Comparison of ENCODE assay signal across 9 mouse cellular contexts in genomic region chr1:36512966-36513280, GRCm38 (mm10). TPM values are rescaled to one million over a fixed set of nuclear protein-coding genes. Genes with fewer than 3 reads are reported as not detected.
DNase-seq lines count a peak whose midpoint lies in the region; ATAC-seq and TF ChIP-seq lines count a peak whose summit lies in the region.
"Had no signal": no experiment of that assay in that cellular context is flagged by ENCODE, and none has a peak within 500 bp of the region (broad histone marks: within the 10 kb centered on the region; RNA-seq: fewer than 3 reads in every experiment).

No protein-coding gene starts in this region.

- H3K4me2 ChIP-seq in embryonic facial prominence, embryonic 13.5 days: peak overlapping the region; percentile 96
- H3K4me2 ChIP-seq in intestine, embryonic 15.5 days (replicated peaks): peak overlapping the region; percentile 87
- H3K4me2 ChIP-seq in neural tube, embryonic 12.5 days (replicated peaks): peak overlapping the region; percentile 94

- TF ChIP-seq POLR2A in lung, adult 2 months (IDR thresholded peaks at IDR 0.05; ENCODE audit: borderline replicate concordance, extremely low read depth, low read depth, low read length): no peak

- 3% methylated on average over 16 of the region's 16 CpGs for WGBS in lung, adult 2 months
- under 1% methylated on average over 16 of the region's 16 CpGs for WGBS in embryonic facial prominence, embryonic 13.5 days
- 2% methylated on average over 16 of the region's 16 CpGs for WGBS in intestine, embryonic 15.5 days
- 2% methylated on average over 16 of the region's 16 CpGs for WGBS in neural tube, embryonic 12.5 days

- H3K9ac ChIP-seq in embryonic facial prominence, embryonic 13.5 days: peak overlapping the region; percentile 87
- peak overlapping the region; percentile 85 for H3K9ac ChIP-seq in intestine, embryonic 15.5 days
- H3K9ac ChIP-seq in neural tube, embryonic 12.5 days: peak overlapping the region; percentile 88

- no peaks in the 10 kb centered on the region for H3K27me3 ChIP-seq in embryonic facial prominence, embryonic 13.5 days
- no peaks in the 10 kb centered on the region for H3K27me3 ChIP-seq in intestine, embryonic 15.5 days (replicated peaks)
- no peaks in the 10 kb centered on the region for H3K27me3 ChIP-seq in neural tube, embryonic 12.5 days (replicated peaks)

- H3K27ac ChIP-seq in embryonic facial prominence, embryonic 13.5 days: peak overlapping the region; percentile 99; the same call in 1 of the 2 replicates
- H3K27ac ChIP-seq in intestine, embryonic 15.5 days: peak overlapping the region; percentile 98
- H3K27ac ChIP-seq in neural tube, embryonic 12.5 days: peak overlapping the region; percentile 96

- ATAC-seq in embryonic facial prominence, embryonic 13.5 days (ENCODE audit: insufficient number of reproducible peaks, insufficient read depth, low FRiP score, low TSS enrichment, low read depth): no peak
- ATAC-seq in intestine, embryonic 15.5 days: no peak
- ATAC-seq in neural tube, embryonic 12.5 days (ENCODE audit: low FRiP score, low read depth): no peak
- no peak for ATAC-seq in erythroid progenitor cell, adult 5-6 weeks (replicated peaks; ENCODE audit: low FRiP score, poor library complexity, severe bottlenecking)

- H3K4me3 ChIP-seq in lung, adult 2 months (replicated peaks; ENCODE audit: extremely low read depth, low read depth, low read length): peak overlapping the region; percentile 87
- H3K4me3 ChIP-seq in embryonic facial prominence, embryonic 13.5 days: peak overlapping the region; percentile 75
- H3K4me3 ChIP-seq in intestine, embryonic 15.5 days (replicated peaks): peak overlapping the region; percentile 90
- peak overlapping the region; percentile 97 for H3K4me3 ChIP-seq in neural tube, embryonic 12.5 days

- no peaks in the 10 kb centered on the region for H3K9me3 ChIP-seq in embryonic facial prominence, embryonic 13.5 days
- no peaks in the 10 kb centered on the region for H3K9me3 ChIP-seq in intestine, embryonic 15.5 days
- H3K9me3 ChIP-seq in neural tube, embryonic 12.5 days: no peaks in the 10 kb centered on the region

- H3K4me1 ChIP-seq in lung, adult 2 months (ENCODE audit: control insufficient read depth, insufficient read depth, low read length): peaks cover 2% of the 10 kb centered on the region
- peaks cover 33% of the 10 kb centered on the region for H3K4me1 ChIP-seq in embryonic facial prominence, embryonic 13.5 days
- H3K4me1 ChIP-seq in intestine, embryonic 15.5 days (replicated peaks): peaks cover 17% of the 10 kb centered on the region
- H3K4me1 ChIP-seq in neural tube, embryonic 12.5 days: peaks cover 29% of the 10 kb centered on the region

- no peak for TF ChIP-seq CTCF in lung, adult 2 months (IDR thresholded peaks at IDR 0.05; ENCODE audit: insufficient read depth, low read length)

- DNase-seq in lung, adult 2 months: no peak
- DNase-seq in lung, postnatal 36 days: no peak
- DNase-seq in adrenal gland, postnatal 4 days (ENCODE audit: low spot score in 2 of 2): no peak
- no peak for DNase-seq in cerebellum, postnatal 10 days

- H3K36me3 ChIP-seq in embryonic facial prominence, embryonic 13.5 days: peaks cover 23% of the 10 kb centered on the region
- H3K36me3 ChIP-seq in intestine, embryonic 15.5 days: 0 out of 2 replicates have a peak, but pooled peaks cover 3% of the 10 kb centered on the region
- H3K36me3 ChIP-seq in neural tube, embryonic 12.5 days: peaks cover 16% of the 10 kb centered on the region

RNA-seq across cellular contexts. Expression of gene Cnnm3, which starts 1.3 kb away (rescaled TPM):
- 36.6 and 37.0 TPM in 2 replicates for polyA plus RNA-seq in lung, adult 2 months (2012; rRNA removed)
- polyA plus RNA-seq in embryonic facial prominence, embryonic 13.5 days (2015; fragmentation: Nextera tagmentation; extraction: Ambion mirVana): 3.4 and 3.8 TPM in 2 replicates
- 2.9 and 3.4 TPM in 2 replicates for polyA plus RNA-seq in intestine, embryonic 15.5 days (2015; fragmentation: Nextera tagmentation; extraction: Ambion mirVana)
- polyA plus RNA-seq in neural tube, embryonic 12.5 days (2016; fragmentation: Nextera tagmentation; extraction: Ambion mirVana): 3.7 and 5.3 TPM in 2 replicates
- 10 to 100 TPM; 44.1 to 45.1 TPM for total RNA-seq in adrenal gland, postnatal 4 days (2021)
- 2.5 and 10.5 TPM in 2 replicates for total RNA-seq in erythroid progenitor cell, adult 5-6 weeks (2015; ENCODE audit: low replicate concordance)
- 3.9 and 9.4 TPM in 2 replicates for total RNA-seq in erythroid progenitor cell, adult 5-6 weeks (2017; ENCODE audit: low replicate concordance)

RNA-seq across cellular contexts. Expression of gene Ankrd23, which starts 23.8 kb away (rescaled TPM):
- 13.7 and 36.2 TPM in 2 replicates for polyA plus RNA-seq in lung, adult 2 months (2012; rRNA removed)
- polyA plus RNA-seq in embryonic facial prominence, embryonic 13.5 days (2015; fragmentation: Nextera tagmentation; extraction: Ambion mirVana): 23.7 and 24.1 TPM in 2 replicates
- 12.7 and 14.7 TPM in 2 replicates for polyA plus RNA-seq in intestine, embryonic 15.5 days (2015; fragmentation: Nextera tagmentation; extraction: Ambion mirVana)
- polyA plus RNA-seq in neural tube, embryonic 12.5 days (2016; fragmentation: Nextera tagmentation; extraction: Ambion mirVana): 16.4 and 16.6 TPM in 2 replicates
- 10 to 100 TPM; 20.7 to 22.9 TPM for total RNA-seq in adrenal gland, postnatal 4 days (2021)
- 1.7 TPM in 1 of 2 replicates, not detected in the other for total RNA-seq in erythroid progenitor cell, adult 5-6 weeks (2015; ENCODE audit: low replicate concordance)
- not detected in 2 replicates for total RNA-seq in erythroid progenitor cell, adult 5-6 weeks (2017; ENCODE audit: low replicate concordance)

RNA-seq across cellular contexts. Expression of gene Gm42417, which starts 26.3 kb away (rescaled TPM):
- not detected in 2 replicates for polyA plus RNA-seq in lung, adult 2 months (2012; rRNA removed)
- polyA plus RNA-seq in embryonic facial prominence, embryonic 13.5 days (2015; fragmentation: Nextera tagmentation; extraction: Ambion mirVana): not detected in 2 replicates
- 0.20 TPM in 1 of 2 replicates, not detected in the other for polyA plus RNA-seq in intestine, embryonic 15.5 days (2015; fragmentation: Nextera tagmentation; extraction: Ambion mirVana)
- 1.0 TPM in 1 of 2 replicates, not detected in the other for polyA plus RNA-seq in neural tube, embryonic 12.5 days (2016; fragmentation: Nextera tagmentation; extraction: Ambion mirVana)
- not detected for total RNA-seq in adrenal gland, postnatal 4 days (2021)
- 0.42 TPM in 1 of 2 replicates, not detected in the other for total RNA-seq in erythroid progenitor cell, adult 5-6 weeks (2015; ENCODE audit: low replicate concordance)
- 86.5 TPM in 1 of 2 replicates, not detected in the other for total RNA-seq in erythroid progenitor cell, adult 5-6 weeks (2017; ENCODE audit: low replicate concordance)
- total RNA-seq: layer of hippocampus, adult 18-20 months had no signal

RNA-seq across cellular contexts. Expression of gene Ankrd39, which starts 34.3 kb away (rescaled TPM):
- 22.1 and 22.8 TPM in 2 replicates for polyA plus RNA-seq in lung, adult 2 months (2012; rRNA removed)
- 27.3 and 28.6 TPM in 2 replicates for polyA plus RNA-seq in embryonic facial prominence, embryonic 13.5 days (2015; fragmentation: Nextera tagmentation; extraction: Ambion mirVana)
- polyA plus RNA-seq in intestine, embryonic 15.5 days (2015; fragmentation: Nextera tagmentation; extraction: Ambion mirVana): 21.2 and 23.8 TPM in 2 replicates
- 18.6 and 19.5 TPM in 2 replicates for polyA plus RNA-seq in neural tube, embryonic 12.5 days (2016; fragmentation: Nextera tagmentation; extraction: Ambion mirVana)
- 10 to 100 TPM; 19.8 to 23.1 TPM for total RNA-seq in adrenal gland, postnatal 4 days (2021)
- total RNA-seq in erythroid progenitor cell, adult 5-6 weeks (2015; ENCODE audit: low replicate concordance): not detected in 2 replicates
- 1.4 and 1.8 TPM in 2 replicates for total RNA-seq in erythroid progenitor cell, adult 5-6 weeks (2017; ENCODE audit: low replicate concordance)

RNA-seq across cellular contexts. Expression of gene Cnnm4, which starts 41.5 kb away (rescaled TPM):
- polyA plus RNA-seq in lung, adult 2 months (2012; rRNA removed): 5.6 and 5.9 TPM in 2 replicates
- polyA plus RNA-seq in embryonic facial prominence, embryonic 13.5 days (2015; fragmentation: Nextera tagmentation; extraction: Ambion mirVana): 15.6 and 16.2 TPM in 2 replicates
- polyA plus RNA-seq in intestine, embryonic 15.5 days (2015; fragmentation: Nextera tagmentation; extraction: Ambion mirVana): 35.7 and 36.9 TPM in 2 replicates
- 10.1 and 10.6 TPM in 2 replicates for polyA plus RNA-seq in neural tube, embryonic 12.5 days (2016; fragmentation: Nextera tagmentation; extraction: Ambion mirVana)
- total RNA-seq in adrenal gland, postnatal 4 days (2021): 1 to 10 TPM; 4.3 to 5.2 TPM
- total RNA-seq in erythroid progenitor cell, adult 5-6 weeks (2015; ENCODE audit: low replicate concordance): 2.9 and 3.6 TPM in 2 replicates
- 1.4 and 3.3 TPM in 2 replicates for total RNA-seq in erythroid progenitor cell, adult 5-6 weeks (2017; ENCODE audit: low replicate concordance)
